Mouse (Mus musculus): ENCODE data around the gene Syne4.

- TF ChIP-seq CTCF (IDR thresholded peaks at IDR 0.05; ENCODE audit: low read depth, low read length): no peak
- TF ChIP-seq EP300 (IDR thresholded peaks at IDR 0.05; ENCODE audit: insufficient read depth, low read depth, low read length): no peak
These were observed 20.8 kb upstream of the Syne4 start for GRCm38 (mm10) chr7:30293795-30294194.
